Mouse (Mus musculus): ENCODE data around the gene Dnajc4.

- TF ChIP-seq CTCF (IDR thresholded peaks at IDR 0.05; ENCODE audit: borderline replicate concordance, control insufficient read depth, extremely low read depth, insufficient read depth, low read length, poor library complexity) (no peak), POLR2A (IDR thresholded peaks at IDR 0.05; ENCODE audit: control insufficient read depth, extremely low read depth, insufficient read depth, low read length, poor library complexity) (no peak)
Measured at GRCm38 (mm10) chr19:6970460-6971085, 21.8 kb downstream of the Dnajc4 start.

Measured in thymus, adult 2 months (tissue).